Mouse (Mus musculus) erythroblast, embryonic 14.5 days (primary cell): ENCODE measurements around the gene Srsf3.

Experiments used
- GATA1 ChIP-seq: IDR thresholded peaks from 2 replicates; pipeline ENCODE4 v1.6.1; 2012; ENCODE audit warnings: low read length, inconsistent platforms, mixed read lengths
- TAL1 ChIP-seq: IDR thresholded peaks from 3 replicates; pipeline ENCODE4 v1.6.1; 2012; ENCODE audit warnings: low read length, inconsistent platforms, mixed read lengths

GRCm38 (mm10) chr17:29032274-29033069 lies at the start of gene Srsf3:
- TF ChIP-seq GATA1 (no peak), TAL1 (no peak)
